8 mouse cellular contexts compared by ENCODE assay signal in genomic region chr5:88862163-88862562, GRCm38 (mm10). TPM values are rescaled to one million over a fixed set of nuclear protein-coding genes. Genes with fewer than 3 reads are reported as not detected.
DNase-seq lines count a peak whose midpoint lies in the region; ATAC-seq and TF ChIP-seq lines count a peak whose summit lies in the region.

No protein-coding gene starts in this region.

- no peak overlapping the region for H3K4me3 ChIP-seq in kidney, embryonic 15.5 days (replicated peaks)
- no peak overlapping the region for H3K4me3 ChIP-seq in ES-Bruce4 (ENCODE audit: low read depth, low read length)

- no peak for ATAC-seq in kidney, embryonic 15.5 days (replicated peaks; ENCODE audit: low FRiP score)
- ATAC-seq in frontal cortex, adult (ENCODE audit: low TSS enrichment): no peak
- ATAC-seq in activated CD4-positive, CD25-positive, alpha-beta regulatory T cell, adult 4 months: no peak

- no peak overlapping the region for H3K9ac ChIP-seq in kidney, embryonic 15.5 days
- no peak overlapping the region for H3K9ac ChIP-seq in ES-Bruce4 (ENCODE audit: low read depth, poor library complexity, severe bottlenecking)

- H3K4me2 ChIP-seq in kidney, embryonic 15.5 days: no peak overlapping the region

- peak; percentile 25 for DNase-seq in kidney, adult 18-20 months
- peak; percentile 22 to 55 for DNase-seq in adrenal gland, postnatal 36 days
- peak; percentile 26 to 60 for DNase-seq in kidney, postnatal 36 days
- DNase-seq in layer of hippocampus, postnatal 36 days: no peak

- peak; percentile 72 for TF ChIP-seq CTCF in ES-Bruce4 (IDR thresholded peaks at IDR 0.05; ENCODE audit: low read depth, low read length)

- TF ChIP-seq POLR2A in ES-Bruce4 (IDR thresholded peaks at IDR 0.05; ENCODE audit: insufficient read depth, low read length): no peak

- WGBS in kidney, embryonic 15.5 days: 69% methylated on average over 3 of the region's 3 CpGs

- H3K4me1 ChIP-seq in kidney, embryonic 15.5 days: no peaks in the 10 kb centered on the region
- no peaks in the 10 kb centered on the region for H3K4me1 ChIP-seq in ES-Bruce4 (ENCODE audit: control insufficient read depth, insufficient read depth, low read length)

- no peak overlapping the region for H3K27ac ChIP-seq in kidney, embryonic 15.5 days
- H3K27ac ChIP-seq in ES-Bruce4 (ENCODE audit: insufficient read depth, low read length): no peak overlapping the region

- no peaks in the 10 kb centered on the region for H3K27me3 ChIP-seq in kidney, embryonic 15.5 days
- H3K27me3 ChIP-seq in ES-Bruce4 (ENCODE audit: control insufficient read depth, insufficient read depth, low read length, poor library complexity, severe bottlenecking): no peaks in the 10 kb centered on the region; the same call in 1 of the 2 replicates

- TF ChIP-seq EP300 in ES-Bruce4 (IDR thresholded peaks at IDR 0.05; ENCODE audit: insufficient read depth, low read depth, low read length): no peak

- H3K9me3 ChIP-seq in kidney, embryonic 15.5 days (replicated peaks): no peaks in the 10 kb centered on the region; the same call in 1 of the 2 replicates
- no peaks in the 10 kb centered on the region for H3K9me3 ChIP-seq in ES-Bruce4 (replicated peaks; ENCODE audit: control insufficient read depth, insufficient read depth, low read length, poor library complexity, severe bottlenecking)

- H3K36me3 ChIP-seq in kidney, embryonic 15.5 days: no peaks in the 10 kb centered on the region
- H3K36me3 ChIP-seq in ES-Bruce4 (ENCODE audit: control insufficient read depth, insufficient read depth, low read length, poor library complexity, severe bottlenecking): no peaks in the 10 kb centered on the region

RNA-seq across cellular contexts. Expression of gene Slc4a4, which starts 24.5 kb away (rescaled TPM):
- polyA plus RNA-seq in kidney, embryonic 15.5 days (2015; fragmentation: Nextera tagmentation; extraction: Ambion mirVana): 8.1 and 8.4 TPM in 2 replicates
- polyA plus RNA-seq in ES-Bruce4 (2011; ENCODE audit: insufficient read depth, insufficient read length, low read depth, missing spikeins): 8.3 and 8.5 TPM in 2 replicates
- 10 to 100 TPM; 20.1 to 61.2 TPM for total RNA-seq in adrenal gland, postnatal 36 days (2021)
- total RNA-seq in layer of hippocampus, postnatal 36 days (2021): 100 to 1,000 TPM; 138 to 164 TPM
- polyA plus RNA-seq in activated CD4-positive, CD25-positive, alpha-beta regulatory T cell, adult 4 months (2017; shearing (Covaris generic)): under 1 TPM in 1 of 2 experiments, not detected in 1; 0.07 TPM

Comparison
In these comparisons a context has a peak if more than half of its experiments do, and no peak if none do; other contexts are left out.
1. DNase-seq: peak in kidney, adult 18-20 months (single experiment), adrenal gland, postnatal 36 days (2 of 2) and kidney, postnatal 36 days (2 of 2); none in layer of hippocampus, postnatal 36 days (0 of 2).